Mouse (Mus musculus) limb, embryonic 11.5 days (tissue): ENCODE measurements around the gene Rhd. TPM values are rescaled to one million over a fixed set of nuclear protein-coding genes. Genes with fewer than 3 reads are reported as not detected.

Experiments
- polyA plus RNA-seq: library from polyadenylated mRNA; unstranded; fragments of >200 nt; fragmentation: Nextera tagmentation; extraction: Ambion mirVana; gene quantifications from 2 replicates; pipeline ENCODE4 v1.2.1, GENCODE M21; 2014

Rhd gene
- polyA plus RNA-seq, 1 experiment from 2014 or later = 14.8 TPM

Other genes with a start within 250 kb of the Rhd start
- 2.2 and 2.6 TPM in 2 replicates for gene Man1c1, start 160.2 kb upstream of the Rhd start, polyA plus RNA-seq
- 14.5 and 16.8 TPM in 2 replicates for gene Ldlrap1, start 96.5 kb upstream of the Rhd start, polyA plus RNA-seq
- gene Maco1, start 11.2 kb upstream of the Rhd start, polyA plus RNA-seq = 41.5 and 45.4 TPM in 2 replicates
- 145 and 154 TPM in 2 replicates for gene Tmem50a, start 50.5 kb downstream of the Rhd start, polyA plus RNA-seq
- 345 and 367 TPM in 2 replicates for gene Rsrp1, start 59.1 kb downstream of the Rhd start, polyA plus RNA-seq
- 69.8 and 75.6 TPM in 2 replicates for gene Syf2, start 66.4 kb downstream of the Rhd start, polyA plus RNA-seq